Mouse (Mus musculus): ENCODE measurements around the gene Olfr331.
"Not testable (repeated sequence)": the region's sequence is repeated elsewhere in the genome, so short reads cannot be mapped to it uniquely, and the experiment has no call there.

Olfr331 gene

GRCm38 (mm10) chr11:58502472-58502871 lies at the start of gene Olfr331:
Gene Olfr331 (minus strand): TSS chr11:58502572.
- DNase-seq: not testable (repeated sequence)

- DNase-seq: no peak
Measured at GRCm38 (mm10) chr11:58546322-58546721, 44.0 kb upstream of the Olfr331 start, which contains the start of gene Olfr329-ps. Gene Olfr329-ps (minus strand): TSS chr11:58546422.

- DNase-seq: not testable (repeated sequence)
Measured at GRCm38 (mm10) chr11:58534736-58535135, 32.4 kb upstream of the Olfr331 start, which contains the start of gene Olfr330. Gene Olfr330 (minus strand): TSS chr11:58534836.

GRCm38 (mm10) chr11:58519756-58520155 lies 17.4 kb upstream of the Olfr331 start:
- not testable (repeated sequence) for DNase-seq

- DNase-seq: not testable (repeated sequence)
Measured at GRCm38 (mm10) chr11:58518916-58519315, 16.5 kb upstream of the Olfr331 start.

GRCm38 (mm10) chr11:58509058-58509457 lies 6.7 kb upstream of the Olfr331 start:
- not testable (repeated sequence) for DNase-seq

- DNase-seq: no peak
Measured at GRCm38 (mm10) chr11:58499290-58499689, 3.1 kb downstream of the Olfr331 start.

GRCm38 (mm10) chr11:58498761-58499160 lies 3.6 kb downstream of the Olfr331 start:
- DNase-seq: no peak

GRCm38 (mm10) chr11:58492455-58492854 lies 9.9 kb downstream of the Olfr331 start, which contains the start of gene Olfr332:
Gene Olfr332 (minus strand): TSS chr11:58492555.
- DNase-seq: no peak

- DNase-seq: no peak
Measured at GRCm38 (mm10) chr11:58462170-58462569, 40.2 kb downstream of the Olfr331 start, which contains the start of gene Olfr30. Gene Olfr30 (minus strand): TSS chr11:58462270.

- no peak for DNase-seq
Measured at GRCm38 (mm10) chr11:58453592-58453991, 48.8 kb downstream of the Olfr331 start.

GRCm38 (mm10) chr11:58452759-58453158 lies 49.6 kb downstream of the Olfr331 start, which contains the start of gene Lypd9:
Gene Lypd9 (minus strand): TSS chr11:58452923.
- DNase-seq: no peak

Measured in liver (tissue).